Mouse (Mus musculus) forebrain, embryonic 16.5 days (tissue): ENCODE data around the gene Itgb2l. TPM values are rescaled to one million over a fixed set of nuclear protein-coding genes. Genes with fewer than 3 reads are reported as not detected.

Experiments used
- ATAC-seq: fragments of 200-750 bp; cut with Nextera tagmentation; 2 replicates; pipeline ENCODE4 v1.8.0; 2017; ENCODE audit warnings: mild to moderate bottlenecking, moderate library complexity
- H3K27ac ChIP-seq: fragments of 300-500 bp; sonication (generic); 2 replicates; pipeline ENCODE4 v1.5.1; 2014; ENCODE audit warnings: low read length, control low read depth
- H3K27me3 ChIP-seq: fragments of 300-500 bp; sonication (generic); replicated peaks from 2 replicates; pipeline ENCODE4 v1.6.1; 2014; ENCODE audit warnings: low read length; ENCODE audit not compliant: control insufficient read depth, insufficient read depth
- H3K36me3 ChIP-seq: fragments of 300-500 bp; sonication (generic); 2 replicates; pipeline ENCODE4 v1.6.1; 2014; ENCODE audit not compliant: control insufficient read depth, insufficient read depth
- H3K4me1 ChIP-seq: fragments of 300-500 bp; sonication (generic); replicated peaks from 2 replicates; pipeline ENCODE4 v1.6.1; 2014; ENCODE audit warnings: low read length; ENCODE audit not compliant: control insufficient read depth, insufficient read depth
- H3K4me2 ChIP-seq: fragments of 300-500 bp; sonication (generic); 2 replicates; pipeline ENCODE4 v1.6.1; 2014; ENCODE audit warnings: mild to moderate bottlenecking, low read length, control low read depth
- H3K4me3 ChIP-seq: fragments of 300-500 bp; sonication (generic); replicated peaks from 2 replicates; pipeline ENCODE4 v1.5.1; 2014; ENCODE audit warnings: mild to moderate bottlenecking, low read length, control low read depth
- H3K9ac ChIP-seq: fragments of 300-500 bp; sonication (generic); replicated peaks from 2 replicates; pipeline ENCODE4 v1.6.1; 2014; ENCODE audit warnings: low read depth, low read length, control low read depth
- H3K9me3 ChIP-seq: fragments of 300-500 bp; sonication (generic); 2 replicates; pipeline ENCODE4 v1.6.1; 2016; ENCODE audit warnings: low read length; ENCODE audit not compliant: control insufficient read depth
- WGBS: fragments of 180-500 bp; shearing (Covaris S2); extraction: QIAGEN DNeasy Blood & Tissue Kit; methylation state at CpG from one replicate; pipeline ENCODE4 v1.1.7; 2014; 5-methylcytosine and 5-hydroxymethylcytosine counted together
- polyA plus RNA-seq: library from polyadenylated mRNA; unstranded; fragments of >200 nt; fragmentation: Nextera tagmentation; extraction: Ambion mirVana; gene quantifications from 2 replicates; pipeline ENCODE4 v1.2.1, GENCODE M21; 2015

Itgb2l gene
- polyA plus RNA-seq, 1 experiment from 2014 or later, result not detected

- Histone ChIP-seq H3K4me2 (no peak overlapping the region), H3K9me3 (no peaks in the 10 kb centered on the region), H3K36me3 (no peaks in the 10 kb centered on the region), H3K4me1 (no peaks in the 10 kb centered on the region), H3K27ac (no peak overlapping the region), H3K9ac (no peak overlapping the region), H3K4me3 (no peak overlapping the region), H3K27me3 (no peaks in the 10 kb centered on the region)
- WGBS, result 90% methylated on average over 5 of the region's 5 CpGs
- no peak for ATAC-seq
Measured at GRCm38 (mm10) chr16:96382496-96383181, 60.8 kb downstream of the Itgb2l start.

- Histone ChIP-seq H3K4me2 (no peak overlapping the region), H3K4me1 (no peaks in the 10 kb centered on the region), H3K27me3 (no peaks in the 10 kb centered on the region), H3K27ac (no peak overlapping the region), H3K9me3 (no peaks in the 10 kb centered on the region), H3K4me3 (no peak overlapping the region), H3K36me3 (no peaks in the 10 kb centered on the region), H3K9ac (no peak overlapping the region)
- WGBS, result 94% methylated on average over 12 of the region's 12 CpGs
- ATAC-seq, result no peak
Measured at GRCm38 (mm10) chr16:96381435-96381834, 62.0 kb downstream of the Itgb2l start.

GRCm38 (mm10) chr16:96378111-96378510 lies 65.3 kb downstream of the Itgb2l start:
- Histone ChIP-seq H3K9me3 (no peaks in the 10 kb centered on the region), H3K27me3 (no peaks in the 10 kb centered on the region), H3K9ac (no peak overlapping the region), H3K4me1 (no peaks in the 10 kb centered on the region), H3K4me2 (no peak overlapping the region), H3K4me3 (no peak overlapping the region), H3K36me3 (no peaks in the 10 kb centered on the region), H3K27ac (no peak overlapping the region)
- 95% methylated on average over 10 of the region's 10 CpGs for WGBS
- ATAC-seq, result no peak

- H3K27me3 ChIP-seq, result no peaks in the 10 kb centered on the region
- no peak overlapping the region for H3K27ac ChIP-seq
- no peak overlapping the region for H3K4me2 ChIP-seq
- no peak overlapping the region for H3K4me3 ChIP-seq
- H3K9ac ChIP-seq, result no peak overlapping the region
- no peaks in the 10 kb centered on the region for H3K36me3 ChIP-seq
- H3K9me3 ChIP-seq, result no peaks in the 10 kb centered on the region
- no peaks in the 10 kb centered on the region for H3K4me1 ChIP-seq
- WGBS, result 16% methylated on average over 6 of the region's 7 CpGs
- ATAC-seq, result no peak
Measured at GRCm38 (mm10) chr16:96376342-96376741, 67.1 kb downstream of the Itgb2l start.

GRCm38 (mm10) chr16:96375538-96375937 lies 67.9 kb downstream of the Itgb2l start:
- no peak overlapping the region for H3K4me2 ChIP-seq
- 85% methylated on average over 7 of the region's 7 CpGs for WGBS
- H3K27ac ChIP-seq, result no peak overlapping the region
- H3K4me3 ChIP-seq, result no peak overlapping the region
- no peaks in the 10 kb centered on the region for H3K9me3 ChIP-seq
- no peaks in the 10 kb centered on the region for H3K36me3 ChIP-seq
- H3K4me1 ChIP-seq, result no peaks in the 10 kb centered on the region
- no peaks in the 10 kb centered on the region for H3K27me3 ChIP-seq
- ATAC-seq, result no peak
- no peak overlapping the region for H3K9ac ChIP-seq

- H3K9me3 ChIP-seq, result no peaks in the 10 kb centered on the region
- no peak overlapping the region for H3K4me2 ChIP-seq
- WGBS, result 92% methylated on average over 8 of the region's 8 CpGs
- no peaks in the 10 kb centered on the region for H3K27me3 ChIP-seq
- H3K4me1 ChIP-seq, result no peaks in the 10 kb centered on the region
- no peak for ATAC-seq
- H3K36me3 ChIP-seq, result no peaks in the 10 kb centered on the region
- no peak overlapping the region for H3K27ac ChIP-seq
- H3K9ac ChIP-seq, result no peak overlapping the region
- H3K4me3 ChIP-seq, result no peak overlapping the region
Measured at GRCm38 (mm10) chr16:96372752-96373118, 70.7 kb downstream of the Itgb2l start.

Other genes starting within 250 kb of the Itgb2l start
- gene Sh3bgr, start 243.2 kb downstream of the Itgb2l start, polyA plus RNA-seq, result 1.0 and 2.1 TPM in 2 replicates
- 1.5 and 2.2 TPM in 2 replicates for gene B3galt5, start 207.8 kb downstream of the Itgb2l start, polyA plus RNA-seq
- gene Pcp4, start 24.0 kb upstream of the Itgb2l start, polyA plus RNA-seq, result 147 and 175 TPM in 2 replicates